Mouse (Mus musculus) hindlimb bud, embryonic 11.5 days (tissue): Measurements from ENCODE around the gene Kif20b.

Source experiments
- DNase-seq: peaks from one replicate; pipeline ENCODE4 v3.0.0-alpha.2; 2012; ENCODE audit warnings: low read depth, low spot score; ENCODE audit errors: extremely low spot score

The Kif20b gene

DNA sequence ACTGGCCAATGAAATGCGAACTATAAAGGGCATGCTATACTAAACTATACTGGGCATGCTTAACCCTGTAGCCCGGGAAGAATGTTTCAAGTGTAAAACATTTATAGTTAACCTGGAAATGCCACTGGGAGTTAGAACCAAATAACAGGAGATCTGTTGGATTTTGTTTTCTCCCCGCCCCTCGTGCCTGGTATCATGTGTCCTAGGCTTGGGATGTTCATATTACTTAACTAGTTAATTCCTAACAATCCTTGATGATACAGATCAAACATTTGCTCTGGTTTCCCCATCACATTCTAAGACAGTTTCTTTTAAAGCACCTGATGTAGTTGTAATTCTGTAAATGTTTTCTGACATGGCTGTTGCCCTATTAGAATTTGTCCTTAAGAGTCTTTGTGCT lies 2.1 kb upstream of the Kif20b start:
- DNase-seq: no peak

DNA sequence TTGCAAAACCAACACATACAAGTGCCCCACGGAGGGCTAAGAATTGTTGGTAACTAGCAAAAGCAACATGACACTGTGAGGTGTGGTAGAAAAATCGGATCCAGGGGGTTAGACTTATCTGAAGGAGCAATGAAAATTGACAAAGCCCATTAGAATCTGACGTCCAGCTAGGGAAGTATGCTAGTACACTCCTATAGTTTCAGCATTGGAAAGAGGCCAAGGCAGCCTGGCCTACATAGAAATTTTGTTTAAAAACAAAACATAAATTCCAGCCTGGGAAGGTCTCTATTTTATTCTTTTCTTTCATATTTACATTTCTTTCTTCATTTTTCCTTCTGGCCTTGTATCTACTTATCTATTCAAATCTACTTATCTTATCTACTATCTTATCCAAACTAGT lies 1.6 kb upstream of the Kif20b start:
- no peak for DNase-seq

DNA sequence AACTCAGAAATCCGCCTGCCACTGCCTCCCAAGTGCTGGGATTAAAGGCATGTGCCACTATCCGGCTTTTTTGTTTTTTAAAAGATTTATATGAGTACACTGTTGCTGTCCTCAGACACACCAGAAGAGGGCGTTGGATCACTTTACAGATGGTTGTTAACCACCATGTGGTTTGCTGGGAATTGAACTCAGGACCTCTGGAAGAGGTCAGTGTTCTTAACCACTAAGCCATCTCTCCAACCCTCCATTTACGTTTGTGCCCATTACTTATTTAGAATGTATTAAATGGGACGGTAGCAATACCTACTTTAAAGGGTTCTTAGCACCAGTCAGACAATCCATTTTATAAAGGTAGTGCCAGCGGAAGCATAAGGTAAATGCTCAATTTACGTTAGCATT lies 909 bp upstream of the Kif20b start:
- DNase-seq: peak; percentile 10

DNA sequence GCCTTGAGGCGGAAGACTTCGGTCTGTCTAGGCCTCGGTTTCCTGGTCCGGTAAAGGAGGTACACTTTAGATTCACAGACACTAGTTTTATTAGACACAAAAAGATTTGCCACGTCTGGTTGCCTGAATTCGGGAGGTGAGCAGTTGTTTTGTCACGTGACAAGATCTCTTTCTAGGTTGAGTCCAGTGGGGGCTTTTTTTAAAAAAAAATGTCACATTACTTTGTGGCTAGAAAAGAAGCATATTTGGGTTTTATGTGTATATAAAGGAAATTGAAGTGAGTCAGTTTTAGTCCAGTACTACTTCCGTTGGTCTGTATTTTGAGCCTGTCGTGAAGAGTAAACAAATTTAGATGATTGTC lies 422 bp downstream of the Kif20b start:
- peak; percentile 28 for DNase-seq

DNA sequence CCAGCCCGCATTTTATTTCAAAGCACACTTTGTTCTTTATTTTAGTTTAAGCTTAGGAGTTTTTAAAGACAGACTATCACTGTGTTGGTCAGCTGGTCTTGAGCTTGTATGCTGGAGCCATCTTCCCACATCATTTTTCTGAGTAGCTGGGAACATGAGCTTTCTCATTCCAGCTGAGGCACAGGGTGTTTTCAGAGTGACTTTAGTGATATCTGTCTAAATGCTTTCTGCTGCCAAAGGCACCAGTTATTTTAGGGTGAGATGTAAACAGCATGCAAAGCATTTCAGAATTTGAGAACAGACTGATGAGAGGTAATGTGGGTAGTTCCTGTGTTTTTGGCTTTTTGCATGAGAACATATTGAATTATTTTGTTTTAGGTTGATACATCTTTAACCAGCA lies 25.0 kb downstream of the Kif20b start:
- DNase-seq: no peak

DNA sequence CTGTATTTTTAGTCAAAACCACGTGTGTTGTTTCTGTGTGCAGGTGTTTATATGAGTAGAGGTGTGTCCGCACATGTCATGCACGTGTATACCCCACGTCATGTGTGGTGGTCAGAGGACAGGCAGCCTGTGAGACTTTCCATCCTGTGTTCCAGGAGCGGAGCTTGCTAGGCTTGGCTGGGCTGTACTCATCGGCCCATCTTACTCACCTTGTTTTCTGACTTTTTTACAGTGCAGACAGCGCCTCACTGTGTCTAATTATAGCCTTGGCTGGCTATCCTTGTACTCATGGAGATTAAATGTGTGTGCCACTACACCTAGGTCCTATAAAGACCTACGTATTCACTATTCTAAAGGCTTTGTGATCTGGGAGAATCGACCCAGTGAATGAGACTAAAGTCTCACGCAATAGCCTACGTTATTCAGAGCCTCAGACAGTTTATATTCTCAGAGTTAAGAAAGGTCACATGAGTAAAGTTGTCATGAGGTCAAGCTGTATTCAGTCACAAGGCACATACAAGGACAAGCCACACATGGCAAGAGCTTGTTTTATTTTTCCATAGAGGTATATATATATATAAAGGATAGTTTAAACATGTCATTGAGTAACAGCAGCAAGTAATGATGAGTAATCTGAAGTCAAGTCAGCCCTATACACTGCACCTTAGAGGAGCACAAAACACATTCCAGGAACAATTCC lies 31.8 kb downstream of the Kif20b start:
- no peak for DNase-seq

DNA sequence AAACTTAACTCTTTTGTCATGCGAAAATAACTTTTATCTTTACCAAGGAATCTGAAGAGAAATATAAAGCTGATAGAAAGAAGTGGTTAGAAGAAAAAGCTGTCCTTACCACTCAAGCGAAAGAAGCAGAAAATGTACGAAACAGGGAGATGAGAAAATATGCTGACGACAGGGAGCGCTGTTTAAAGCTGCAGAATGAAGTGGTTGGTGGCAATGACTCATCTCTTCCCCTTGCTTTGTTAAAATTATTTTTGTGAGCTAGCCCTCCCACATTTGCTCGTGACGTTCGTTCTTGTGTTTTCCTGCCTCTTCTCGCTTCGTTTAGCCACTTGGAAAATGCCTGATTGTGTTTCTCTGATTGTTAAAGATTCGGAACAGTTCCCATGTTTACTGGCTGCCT lies 37.2 kb downstream of the Kif20b start:
- DNase-seq: no peak

DNA sequence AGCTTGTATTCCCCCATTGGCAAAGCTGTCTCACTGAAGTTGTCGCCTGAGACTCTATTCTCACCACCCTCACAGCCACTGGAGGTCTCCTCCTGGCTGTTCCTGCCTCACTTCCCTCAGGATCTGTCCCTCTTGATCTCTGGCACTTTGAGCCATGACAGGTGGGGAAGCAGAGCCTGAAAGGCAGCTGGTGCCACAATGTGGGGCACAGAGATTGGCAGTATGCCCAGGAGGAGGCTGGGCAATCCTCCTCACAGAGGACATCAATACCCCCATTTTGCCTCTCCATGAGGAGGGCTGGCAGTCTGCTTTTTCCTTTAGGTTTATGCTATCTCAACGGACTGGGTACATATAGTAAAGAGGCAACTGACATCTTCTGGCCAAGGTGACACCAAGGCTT lies 62.6 kb downstream of the Kif20b start:
- DNase-seq: no peak

DNA sequence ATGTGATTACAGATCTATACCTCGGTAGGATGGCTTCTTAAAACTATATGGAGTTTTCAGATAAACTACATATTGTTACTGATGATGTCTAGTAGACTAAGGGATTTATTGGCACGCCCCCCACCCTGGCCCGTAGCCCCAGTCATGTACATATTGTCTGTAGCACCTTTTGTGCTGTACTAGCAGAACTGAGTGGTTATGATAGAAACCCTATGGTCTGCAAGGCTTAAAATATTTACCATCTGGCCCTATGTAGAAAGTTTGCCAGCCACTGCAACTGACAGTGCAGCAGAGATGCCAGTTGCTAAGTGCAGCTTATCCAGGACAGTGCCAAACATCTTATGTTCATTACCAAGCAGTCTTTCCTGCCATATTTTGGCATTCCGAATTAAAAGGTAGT lies 68.3 kb downstream of the Kif20b start:
- DNase-seq: no peak

DNA sequence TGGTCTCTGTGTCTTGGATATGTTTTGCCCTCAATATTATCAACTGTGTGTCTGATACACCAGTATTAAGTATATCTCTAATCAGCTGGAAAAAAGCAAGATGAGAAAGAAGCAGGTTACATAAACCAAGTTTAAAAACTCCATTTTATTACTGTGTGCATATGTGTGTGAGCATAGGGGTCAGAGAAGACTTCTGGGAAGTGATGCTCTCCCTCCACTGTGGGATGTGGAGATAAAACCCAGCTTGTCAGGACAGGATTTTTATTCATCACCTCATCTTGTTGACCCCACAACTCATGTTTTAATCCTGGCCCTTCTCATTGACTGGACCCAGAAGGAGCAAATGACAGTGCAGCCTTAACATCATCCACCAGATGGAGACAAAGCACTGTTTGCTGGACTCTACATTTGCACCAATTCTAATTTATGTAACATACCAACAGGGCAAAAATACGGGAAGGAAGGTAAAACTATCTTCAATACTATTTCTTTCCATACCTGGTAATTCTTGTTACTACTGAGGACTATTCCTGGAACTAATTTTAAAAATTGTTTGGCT lies 70.9 kb downstream of the Kif20b start:
- peak; percentile 50 for DNase-seq

DNA sequence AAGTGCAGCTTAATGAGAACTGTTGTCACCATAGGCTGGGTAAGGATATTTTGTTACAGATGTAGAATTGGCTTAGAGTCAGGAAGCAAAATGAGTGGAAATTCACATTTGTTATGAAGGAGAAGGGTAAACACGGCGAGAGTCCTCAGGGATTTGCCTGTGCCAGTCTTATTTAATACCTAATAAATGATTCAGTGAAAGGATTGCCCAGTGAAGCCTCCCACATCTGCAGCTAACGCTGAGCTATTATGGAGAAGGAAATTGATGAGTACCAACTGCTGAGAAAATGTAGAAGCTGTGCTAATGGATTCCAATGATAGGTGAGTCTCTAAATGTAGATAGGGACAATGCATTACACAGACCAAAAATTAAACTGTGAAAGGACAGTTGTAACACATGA lies 92.9 kb downstream of the Kif20b start:
- DNase-seq: no peak

DNA sequence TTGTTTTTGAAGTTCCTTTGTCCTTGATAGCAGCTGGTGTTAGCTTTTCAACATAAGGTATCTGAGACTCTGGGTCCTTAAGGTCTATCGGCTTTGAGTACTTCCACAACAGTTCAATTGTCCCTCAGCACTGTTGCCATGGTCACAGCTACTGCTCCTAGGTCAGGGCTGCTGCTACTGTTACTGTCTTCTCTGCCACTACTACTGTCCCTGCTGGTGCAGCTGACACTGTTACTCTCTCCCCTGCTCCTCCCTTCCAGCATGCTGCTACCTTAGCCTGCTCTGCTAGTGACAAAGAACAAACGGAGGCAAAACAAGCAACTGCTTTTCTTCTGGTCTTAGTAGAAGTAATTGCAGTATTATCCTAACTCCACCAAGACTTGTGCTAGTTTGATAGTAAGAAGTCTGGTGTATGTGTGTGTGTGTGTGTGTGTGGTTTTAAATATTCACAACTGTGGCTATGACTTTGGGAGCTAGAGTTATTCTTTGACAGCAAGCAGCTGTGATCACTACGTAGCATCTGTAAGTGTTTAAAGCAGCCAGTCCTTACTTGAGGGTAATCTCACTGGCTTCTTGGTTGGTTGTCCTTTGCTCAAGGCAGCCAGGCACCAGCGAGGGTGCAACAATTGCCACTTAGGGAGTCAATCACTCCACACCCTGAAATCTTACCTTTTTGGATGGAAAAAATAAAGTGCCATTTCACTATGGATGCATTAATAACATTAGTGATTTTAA lies 95.5 kb downstream of the Kif20b start:
- DNase-seq: no peak

DNA sequence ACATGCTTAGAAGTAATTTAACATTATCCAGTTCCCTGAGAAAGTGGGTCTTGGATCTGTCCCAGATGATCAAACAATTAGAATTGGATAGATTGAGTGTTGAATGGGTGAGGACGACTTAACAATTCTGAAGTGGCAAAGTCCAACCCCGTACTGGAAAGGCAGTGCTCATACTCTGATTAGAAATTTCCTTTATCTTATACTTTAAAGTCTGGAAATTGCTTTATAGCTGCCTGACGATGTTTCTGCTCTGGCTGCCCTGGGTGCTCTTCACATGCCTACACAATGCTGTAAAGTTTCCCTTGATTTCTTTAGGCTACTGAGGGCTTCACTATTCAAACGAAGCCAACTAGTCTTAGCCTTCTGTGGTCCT lies 96.0 kb downstream of the Kif20b start:
- no peak for DNase-seq
